Mouse (Mus musculus) forebrain, embryonic 14.5 days (tissue): ENCODE results near the gene Tmem132c. TPM values are rescaled to one million over a fixed set of nuclear protein-coding genes. Genes with fewer than 3 reads are reported as not detected.

Source experiments
- ATAC-seq: fragments of 200-750 bp; cut with Nextera tagmentation; 2 replicates; pipeline ENCODE4 v1.8.0; 2017; ENCODE audit warnings: mild to moderate bottlenecking, moderate library complexity
- DNase-seq: peaks from one replicate; pipeline ENCODE4 v3.0.0-alpha.2; 2015; ENCODE audit warnings: low spot score
- H3K27ac ChIP-seq: fragments of 300-500 bp; sonication (generic); 2 replicates; pipeline ENCODE4 v1.5.1; 2014; ENCODE audit warnings: low read depth, mild to moderate bottlenecking, control low read depth, low read length, moderate library complexity
- H3K27me3 ChIP-seq: fragments of 300-500 bp; sonication (generic); replicated peaks from 2 replicates; pipeline ENCODE4 v1.6.1; 2014; ENCODE audit warnings: low read length, control low read depth, mixed read lengths; ENCODE audit not compliant: control insufficient read depth, insufficient read depth
- H3K36me3 ChIP-seq: fragments of 300-500 bp; sonication (generic); 2 replicates; pipeline ENCODE4 v1.6.1; 2014; ENCODE audit warnings: low read length, control low read depth; ENCODE audit not compliant: control insufficient read depth, insufficient read depth
- H3K4me1 ChIP-seq: fragments of 300-500 bp; sonication (generic); 2 replicates; pipeline ENCODE4 v1.6.1; 2014; ENCODE audit warnings: antibody characterized with exemption, low read length, control low read depth; ENCODE audit not compliant: control insufficient read depth, insufficient read depth
- H3K4me2 ChIP-seq: fragments of 300-500 bp; sonication (generic); 2 replicates; pipeline ENCODE4 v1.6.1; 2014; ENCODE audit warnings: mild to moderate bottlenecking, control low read depth, low read length
- H3K4me3 ChIP-seq: fragments of 300-500 bp; sonication (generic); 2 replicates; pipeline ENCODE4 v1.5.1; 2014; ENCODE audit warnings: low read depth, low read length, control low read depth
- H3K9ac ChIP-seq: fragments of 300-500 bp; sonication (generic); 2 replicates; pipeline ENCODE4 v1.6.1; 2014; ENCODE audit warnings: mild to moderate bottlenecking, low read length, control low read depth, moderate library complexity
- H3K9me3 ChIP-seq: fragments of 300-500 bp; sonication (generic); replicated peaks from 2 replicates; pipeline ENCODE4 v1.6.1; 2016; ENCODE audit warnings: low read length, control low read depth, mixed read lengths; ENCODE audit not compliant: control insufficient read depth
- WGBS: fragments of 180-500 bp; shearing (Covaris S2); extraction: QIAGEN DNeasy Blood & Tissue Kit; methylation state at CpG from one replicate; pipeline ENCODE4 v1.1.7; 2014; 5-methylcytosine and 5-hydroxymethylcytosine counted together
- polyA plus RNA-seq: library from polyadenylated mRNA; unstranded; fragments of >200 nt; fragmentation: Nextera tagmentation; extraction: Ambion mirVana; gene quantifications from 2 replicates; pipeline ENCODE4 v1.2.1, GENCODE M21; 2014

The Tmem132c gene
- polyA plus RNA-seq, 1 experiment from 2014 or later: 6.5 TPM

DNA sequence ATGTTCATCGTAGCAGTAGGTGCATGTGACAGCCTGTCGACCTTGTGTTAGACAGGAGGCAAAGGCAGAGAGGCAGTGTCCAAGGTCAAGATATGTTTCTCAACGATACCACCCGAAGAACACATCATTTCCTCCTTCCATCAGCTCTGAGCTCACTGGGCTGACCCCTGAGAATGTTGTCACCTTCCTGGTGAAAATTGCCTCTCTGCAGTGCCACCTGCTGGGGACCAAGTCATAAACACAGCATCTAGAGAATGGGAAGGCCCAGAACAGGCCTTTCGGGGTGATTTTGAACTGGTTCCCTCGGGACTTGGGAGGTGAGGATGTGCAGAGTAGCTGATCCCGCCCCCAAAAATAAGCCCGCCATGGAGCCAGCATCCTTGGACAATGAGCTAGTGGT lies 342.1 kb downstream of the Tmem132c start:
- no peak for DNase-seq
- Histone ChIP-seq H3K9me3 (no peaks in the 10 kb centered on the region), H3K4me3 (no peak overlapping the region), H3K9ac (no peak overlapping the region), H3K4me1 (no peaks in the 10 kb centered on the region), H3K36me3 (no peaks in the 10 kb centered on the region), H3K27ac (no peak overlapping the region), H3K4me2 (no peak overlapping the region), H3K27me3 (no peaks in the 10 kb centered on the region)
- no peak for ATAC-seq
- 80% methylated on average over 8 of the region's 8 CpGs for WGBS

DNA sequence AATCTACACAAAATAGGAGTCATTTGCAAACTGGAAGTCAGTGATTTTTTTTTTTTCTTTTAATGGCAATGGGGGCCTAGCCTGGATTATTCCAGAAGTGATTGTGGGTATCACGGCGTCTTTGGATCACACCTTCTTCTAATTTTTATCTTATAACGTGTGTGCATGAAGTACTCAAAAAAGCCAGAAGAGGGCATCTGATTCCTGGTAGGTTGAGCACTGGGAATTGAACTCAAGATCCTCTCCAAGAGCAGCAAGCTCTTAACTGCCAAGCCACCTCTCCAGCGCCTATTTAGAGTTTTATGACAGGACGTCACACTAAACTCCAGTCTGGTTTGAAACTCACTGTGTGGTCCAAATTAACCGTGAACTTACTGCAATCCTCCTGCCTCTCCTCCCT lies 346.2 kb downstream of the Tmem132c start:
- Histone ChIP-seq H3K4me3 (no peak overlapping the region), H3K4me2 (no peak overlapping the region), H3K9me3 (no peaks in the 10 kb centered on the region), H3K27ac (no peak overlapping the region), H3K4me1 (no peaks in the 10 kb centered on the region), H3K9ac (no peak overlapping the region), H3K27me3 (no peaks in the 10 kb centered on the region), H3K36me3 (peaks cover 12% of the 10 kb centered on the region; the same call in 1 of the 2 replicates)
- WGBS: 73% methylated on average over 6 of the region's 6 CpGs
- no peak for ATAC-seq
- DNase-seq: peak; percentile 29

DNA sequence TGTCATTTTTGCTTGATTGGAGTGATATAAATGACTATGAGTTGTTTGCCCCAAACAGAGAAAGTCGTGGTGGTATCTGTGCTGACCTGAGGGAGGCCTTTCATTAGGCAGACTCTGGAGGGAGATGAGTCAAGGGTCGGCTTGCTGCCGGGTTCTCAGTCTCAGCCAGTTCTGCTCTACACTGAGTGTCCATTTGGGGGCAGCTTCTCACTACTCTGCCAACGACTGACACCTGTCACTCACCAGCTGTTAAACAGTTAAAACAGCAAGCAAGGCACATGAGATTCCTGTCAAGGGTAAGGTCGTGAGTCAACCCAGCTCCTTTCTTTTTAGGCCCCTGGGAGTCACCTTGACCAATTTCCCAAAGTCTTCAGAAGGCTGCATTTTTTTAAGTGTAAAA lies 350.8 kb downstream of the Tmem132c start:
- Histone ChIP-seq H3K27me3 (no peaks in the 10 kb centered on the region), H3K36me3 (peaks cover 56% of the 10 kb centered on the region), H3K4me3 (no peak overlapping the region), H3K4me2 (no peak overlapping the region), H3K9ac (no peak overlapping the region), H3K4me1 (no peaks in the 10 kb centered on the region), H3K27ac (no peak overlapping the region), H3K9me3 (no peaks in the 10 kb centered on the region)
- WGBS: 72% methylated on average over 5 of the region's 5 CpGs
- DNase-seq (no peak), ATAC-seq (no peak)

DNA sequence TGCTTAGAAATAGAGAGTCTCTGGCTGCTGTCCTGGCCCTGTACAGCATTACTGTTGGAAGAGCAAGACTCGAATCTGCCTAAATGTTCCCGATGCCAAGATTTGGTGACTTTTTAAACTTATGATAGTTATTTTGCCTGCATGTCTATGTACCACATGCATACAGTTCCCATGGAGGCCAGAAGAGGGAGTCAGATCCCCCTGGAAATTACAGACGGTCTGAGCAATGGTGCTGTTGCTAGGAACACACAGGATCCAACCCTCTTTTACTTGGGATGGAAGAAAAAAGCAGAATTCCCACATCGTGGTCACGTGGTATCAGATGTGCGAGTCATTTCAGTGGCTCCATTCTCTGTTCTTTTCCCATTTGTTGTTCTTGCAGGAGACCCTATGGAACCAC lies 351.2 kb downstream of the Tmem132c start:
- Histone ChIP-seq H3K27ac (no peak overlapping the region), H3K36me3 (peaks cover 61% of the 10 kb centered on the region), H3K4me3 (no peak overlapping the region), H3K4me2 (no peak overlapping the region), H3K4me1 (no peaks in the 10 kb centered on the region), H3K9ac (no peak overlapping the region), H3K9me3 (no peaks in the 10 kb centered on the region), H3K27me3 (no peaks in the 10 kb centered on the region)
- peak; percentile 52 for DNase-seq
- no peak for ATAC-seq
- WGBS: 82% methylated on average over 6 of the region's 6 CpGs

GRCm38 (mm10) chr5:127595676-127596075 lies 354.1 kb downstream of the Tmem132c start:
- no peak for ATAC-seq
- no peak for DNase-seq
- WGBS: 87% methylated on average over 3 of the region's 3 CpGs

DNA sequence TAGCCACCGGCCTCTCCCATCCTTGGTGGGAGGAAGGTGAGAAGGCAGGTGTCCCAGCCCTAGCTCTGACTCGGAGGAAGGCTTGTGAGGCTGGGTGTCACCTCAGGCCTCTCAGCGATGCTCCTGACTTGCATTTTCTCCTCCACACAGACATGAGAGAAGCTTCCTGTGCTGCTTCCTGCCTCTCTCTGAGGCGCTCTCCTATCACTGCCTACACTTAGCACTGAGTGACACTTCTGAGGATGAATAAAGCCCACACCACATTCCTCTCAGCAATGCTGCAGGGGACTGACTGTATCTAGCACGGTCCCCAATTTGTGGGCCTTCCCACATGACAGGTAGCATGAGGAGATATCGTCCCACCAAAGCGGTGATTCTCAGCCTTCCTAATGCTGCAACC lies 355.3 kb downstream of the Tmem132c start:
- H3K27me3 ChIP-seq: no peaks in the 10 kb centered on the region
- no peak overlapping the region for H3K4me2 ChIP-seq
- H3K36me3 ChIP-seq: peaks cover 97% of the 10 kb centered on the region
- no peak overlapping the region for H3K4me3 ChIP-seq
- DNase-seq (no peak), ATAC-seq (no peak)
- no peak overlapping the region for H3K27ac ChIP-seq
- H3K9ac ChIP-seq: no peak overlapping the region
- WGBS: 96% methylated on average over 7 of the region's 7 CpGs
- no peaks in the 10 kb centered on the region for H3K9me3 ChIP-seq
- no peaks in the 10 kb centered on the region for H3K4me1 ChIP-seq

More at GRCm38 (mm10) chr5:127595676-127596075, 354.1 kb downstream of the Tmem132c start:
- no peaks in the 10 kb centered on the region for H3K4me1 ChIP-seq
- H3K4me3 ChIP-seq: no peak overlapping the region
- H3K9me3 ChIP-seq: no peaks in the 10 kb centered on the region
- no peak overlapping the region for H3K4me2 ChIP-seq
- H3K9ac ChIP-seq: no peak overlapping the region
- no peaks in the 10 kb centered on the region for H3K27me3 ChIP-seq
- peaks cover 88% of the 10 kb centered on the region for H3K36me3 ChIP-seq
- no peak overlapping the region for H3K27ac ChIP-seq

- no peak overlapping the region for H3K27ac ChIP-seq
- ATAC-seq (no peak), DNase-seq (no peak)
- peaks cover 82% of the 10 kb centered on the region for H3K36me3 ChIP-seq
- no peaks in the 10 kb centered on the region for H3K27me3 ChIP-seq
- H3K4me2 ChIP-seq: no peak overlapping the region
- no peak overlapping the region for H3K9ac ChIP-seq
- WGBS: 90% methylated on average over 5 of the region's 5 CpGs
- no peaks in the 10 kb centered on the region for H3K9me3 ChIP-seq
- H3K4me3 ChIP-seq: no peak overlapping the region
- H3K4me1 ChIP-seq: no peaks in the 10 kb centered on the region
These were observed 361.4 kb downstream of the Tmem132c start for GRCm38 (mm10) chr5:127602996-127603395.

GRCm38 (mm10) chr5:127607507-127607906 lies 365.9 kb downstream of the Tmem132c start:
- H3K4me3 ChIP-seq: no peak overlapping the region
- ATAC-seq (no peak), DNase-seq (no peak)
- no peaks in the 10 kb centered on the region for H3K9me3 ChIP-seq
- WGBS: 87% methylated on average over 2 of the region's 2 CpGs
- H3K36me3 ChIP-seq: peaks cover 47% of the 10 kb centered on the region
- no peak overlapping the region for H3K27ac ChIP-seq
- H3K27me3 ChIP-seq: no peaks in the 10 kb centered on the region
- no peak overlapping the region for H3K9ac ChIP-seq
- H3K4me1 ChIP-seq: 0 out of 2 replicates have a peak, but pooled peaks cover 3% of the 10 kb centered on the region
- no peak overlapping the region for H3K4me2 ChIP-seq

- no peak for ATAC-seq
- 87% methylated on average over 7 of the region's 7 CpGs for WGBS
These were observed 367.6 kb downstream of the Tmem132c start for GRCm38 (mm10) chr5:127609191-127609714.

More at GRCm38 (mm10) chr5:127609191-127609714, 367.6 kb downstream of the Tmem132c start:
- no peak overlapping the region for H3K4me3 ChIP-seq
- no peak overlapping the region for H3K9ac ChIP-seq
- no peak overlapping the region for H3K4me2 ChIP-seq
- H3K9me3 ChIP-seq: no peaks in the 10 kb centered on the region
- H3K27ac ChIP-seq: no peak overlapping the region
- no peaks in the 10 kb centered on the region for H3K27me3 ChIP-seq
- peaks cover 29% of the 10 kb centered on the region for H3K36me3 ChIP-seq
- DNase-seq: no peak
- 0 out of 2 replicates have a peak, but pooled peaks cover 3% of the 10 kb centered on the region for H3K4me1 ChIP-seq
